Mouse (Mus musculus) hindbrain, embryonic 11.5 days (tissue): ENCODE results near the gene 4930595D18Rik. TPM values are rescaled to one million over a fixed set of nuclear protein-coding genes. Genes with fewer than 3 reads are reported as not detected.
A peak's percentile ranks its signal among the peaks of the same experiment; 100 is the strongest.

ENCODE experiments used
- ATAC-seq: fragments of 200-750 bp; cut with Nextera tagmentation; 2 replicates; pipeline ENCODE4 v1.8.0; 2017; ENCODE audit warnings: mild to moderate bottlenecking, moderate TSS enrichment, moderate library complexity; ENCODE audit not compliant: low FRiP score
- DNase-seq: peaks from one replicate; pipeline ENCODE4 v3.0.0-alpha.2; 2015; ENCODE audit warnings: low spot score
- H3K27ac ChIP-seq: fragments of 300-500 bp; sonication (generic); 2 replicates; pipeline ENCODE4 v1.5.1; 2014; ENCODE audit warnings: mild to moderate bottlenecking, low read depth, low read length
- H3K27me3 ChIP-seq: fragments of 300-500 bp; sonication (generic); 2 replicates; pipeline ENCODE4 v1.6.1; 2014; ENCODE audit warnings: mild to moderate bottlenecking, low read length, moderate library complexity, mixed read lengths; ENCODE audit not compliant: control insufficient read depth, insufficient read depth
- H3K36me3 ChIP-seq: fragments of 300-500 bp; sonication (generic); 2 replicates; pipeline ENCODE4 v1.6.1; 2014; ENCODE audit warnings: mild to moderate bottlenecking, low read length, moderate library complexity, mixed read lengths; ENCODE audit not compliant: control insufficient read depth, insufficient read depth
- H3K4me1 ChIP-seq: fragments of 300-500 bp; sonication (generic); replicated peaks from 2 replicates; pipeline ENCODE4 v1.6.1; 2014; ENCODE audit warnings: low read length, mixed read lengths; ENCODE audit not compliant: control insufficient read depth, insufficient read depth
- H3K4me2 ChIP-seq: fragments of 300-500 bp; sonication (generic); replicated peaks from 2 replicates; pipeline ENCODE4 v1.6.1; 2014; ENCODE audit warnings: mild to moderate bottlenecking, low read depth, low read length
- H3K4me3 ChIP-seq: fragments of 300-500 bp; sonication (generic); 2 replicates; pipeline ENCODE4 v1.5.1; 2014; ENCODE audit warnings: low read depth, low read length
- H3K9ac ChIP-seq: fragments of 300-500 bp; sonication (generic); 2 replicates; pipeline ENCODE4 v1.6.1; 2014; ENCODE audit warnings: low read depth, low read length
- H3K9me3 ChIP-seq: fragments of 300-500 bp; sonication (generic); 2 replicates; pipeline ENCODE4 v1.6.1; 2016; ENCODE audit warnings: low read length; ENCODE audit not compliant: control insufficient read depth
- WGBS: fragments of 180-500 bp; shearing (Covaris S2); extraction: QIAGEN DNeasy Blood & Tissue Kit; methylation state at CpG from one replicate; pipeline ENCODE4 v1.1.7; 2014; 5-methylcytosine and 5-hydroxymethylcytosine counted together
- polyA plus RNA-seq: library from polyadenylated mRNA; unstranded; fragments of >200 nt; fragmentation: Nextera tagmentation; extraction: Ambion mirVana; gene quantifications from 2 replicates; pipeline ENCODE4 v1.2.1, GENCODE M21; 2014

The 4930595D18Rik gene
- polyA plus RNA-seq, 1 experiment from 2014 or later, result not detected

DNA sequence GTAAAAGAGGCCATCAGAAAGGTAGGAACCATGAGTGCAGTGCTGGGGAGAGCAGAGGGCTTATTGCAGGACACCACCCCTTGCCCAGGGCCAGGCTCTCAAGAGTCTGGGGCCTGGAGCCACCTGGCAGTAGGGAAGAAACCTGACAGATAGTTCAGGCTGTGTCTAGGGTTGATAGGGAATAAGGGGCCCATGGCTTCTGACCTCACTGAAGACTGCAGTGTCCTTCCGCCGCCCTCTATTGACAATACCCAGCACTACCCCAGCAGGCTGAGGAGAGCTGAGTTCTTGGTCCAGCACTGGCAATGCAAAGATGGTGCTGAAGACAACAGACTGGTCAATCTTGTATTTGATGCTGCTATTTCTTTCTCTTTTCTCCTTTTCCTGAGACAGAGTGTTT, 47.2 kb downstream of the 4930595D18Rik start:
- WGBS, result 62% methylated on average over 2 of the region's 2 CpGs

DNA sequence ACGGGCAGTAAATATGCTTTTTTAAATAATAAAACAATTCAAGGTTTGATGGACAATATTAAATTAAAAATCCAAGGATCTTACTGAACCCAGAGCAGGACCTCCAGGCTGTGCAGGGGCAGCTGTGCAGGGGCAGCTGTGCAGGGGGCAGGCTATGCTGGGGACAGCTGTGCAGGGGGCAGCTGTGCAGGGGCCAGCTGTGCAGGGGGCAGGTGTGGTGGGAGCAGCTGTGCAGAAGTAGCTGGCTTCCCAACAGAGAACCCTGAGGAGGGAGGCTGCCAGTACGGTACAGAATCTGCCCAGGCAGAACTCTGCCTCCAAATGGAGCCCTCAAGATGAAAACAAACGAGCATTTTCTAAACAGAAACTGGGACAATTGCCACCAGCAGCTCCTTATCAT, 48.3 kb downstream of the 4930595D18Rik start:
- no peak for DNase-seq
- no peak overlapping the region for H3K9ac ChIP-seq
- 81% methylated on average over 3 of the region's 3 CpGs for WGBS

More for the DNA sequence above, 47.2 kb downstream of the 4930595D18Rik start:
- Histone ChIP-seq H3K36me3 (no peaks in the 10 kb centered on the region), H3K4me2 (no peak overlapping the region), H3K9ac (no peak overlapping the region), H3K4me1 (no peaks in the 10 kb centered on the region), H3K4me3 (no peak overlapping the region), H3K27me3 (no peaks in the 10 kb centered on the region), H3K27ac (no peak overlapping the region), H3K9me3 (no peaks in the 10 kb centered on the region)
- DNase-seq (no peak), ATAC-seq (no peak)

DNA sequence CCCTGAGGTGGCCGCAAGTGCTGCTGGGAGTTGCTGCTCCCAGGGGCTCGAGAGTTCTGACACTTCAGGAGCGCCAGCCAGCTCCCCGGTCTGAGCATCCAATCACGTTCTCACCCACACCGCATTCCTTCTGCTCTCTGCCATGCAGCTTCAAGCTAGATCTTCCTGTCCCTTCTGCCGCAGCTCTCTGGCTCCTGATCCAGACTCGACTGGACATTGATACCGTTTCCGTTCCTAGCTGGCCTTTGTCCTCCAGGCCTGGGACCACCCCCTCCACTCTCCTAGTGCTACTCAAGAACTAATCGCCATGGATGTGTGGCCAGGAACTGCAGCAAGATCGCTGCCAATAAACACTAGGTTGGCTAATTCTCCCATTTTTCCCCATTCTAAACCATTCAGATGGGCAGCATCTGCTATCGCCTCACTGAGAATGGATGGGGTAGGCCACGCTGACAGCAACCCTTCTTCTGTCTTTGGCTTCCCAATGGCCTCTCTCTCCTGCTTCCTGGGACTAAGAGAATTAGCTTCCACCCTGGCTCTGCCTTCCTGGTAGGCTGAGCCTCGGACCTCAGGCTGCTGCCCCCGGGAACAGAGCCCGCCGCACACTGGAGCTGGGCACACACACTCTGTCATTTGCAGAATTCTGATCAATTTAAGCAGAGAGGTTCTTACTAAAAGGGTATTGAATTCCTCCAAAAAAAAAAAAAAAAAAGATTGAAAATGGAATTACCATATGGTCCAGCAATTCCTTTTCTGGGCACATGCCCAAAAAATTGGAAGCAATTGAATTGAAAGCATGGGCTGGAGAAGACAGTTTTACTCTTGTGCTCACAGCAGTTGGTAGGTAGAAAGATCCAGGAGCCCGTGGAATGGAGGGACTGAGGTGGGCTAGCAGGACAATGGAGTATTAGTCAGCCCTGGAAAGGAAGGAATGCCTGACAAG, 49.2 kb downstream of the 4930595D18Rik start:
- H3K4me3 ChIP-seq, result no peak overlapping the region
- ATAC-seq (no peak), DNase-seq (no peak)
- no peaks in the 10 kb centered on the region for H3K4me1 ChIP-seq
- H3K36me3 ChIP-seq, result no peaks in the 10 kb centered on the region
- no peak overlapping the region for H3K27ac ChIP-seq
- 74% methylated on average over 19 of the region's 19 CpGs for WGBS
- no peak overlapping the region for H3K9ac ChIP-seq
- H3K4me2 ChIP-seq, result no peak overlapping the region
- H3K27me3 ChIP-seq, result no peaks in the 10 kb centered on the region
- H3K9me3 ChIP-seq, result no peaks in the 10 kb centered on the region

More for the DNA sequence above, 48.3 kb downstream of the 4930595D18Rik start:
- ATAC-seq, result no peak
- Histone ChIP-seq H3K4me2 (no peak overlapping the region), H3K27me3 (no peaks in the 10 kb centered on the region), H3K4me1 (no peaks in the 10 kb centered on the region), H3K9me3 (no peaks in the 10 kb centered on the region), H3K27ac (no peak overlapping the region), H3K36me3 (no peaks in the 10 kb centered on the region), H3K4me3 (no peak overlapping the region)

DNA sequence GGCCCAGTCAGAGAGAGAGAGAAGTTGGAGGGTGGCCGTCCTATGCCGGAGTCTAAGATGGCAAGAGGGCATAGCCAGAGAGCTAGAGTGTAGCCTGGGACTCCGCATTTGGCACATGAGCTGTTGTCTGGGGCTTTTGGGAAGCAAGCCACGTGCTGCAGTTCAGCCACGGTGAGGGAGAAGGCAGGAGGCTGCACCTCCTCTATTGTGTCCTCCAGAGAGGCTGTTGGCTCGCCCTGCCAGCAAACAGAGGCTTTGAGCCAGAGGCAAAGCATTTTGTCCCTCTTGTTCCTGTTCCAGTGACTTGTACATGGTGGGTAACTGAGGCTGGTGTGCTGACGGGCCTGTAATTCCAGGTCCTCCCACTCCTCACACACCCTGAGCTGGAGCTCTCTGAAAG, 50.1 kb downstream of the 4930595D18Rik start:
- DNase-seq (no peak), ATAC-seq (no peak)
- Histone ChIP-seq H3K9me3 (no peaks in the 10 kb centered on the region), H3K4me1 (no peaks in the 10 kb centered on the region), H3K36me3 (no peaks in the 10 kb centered on the region), H3K27me3 (no peaks in the 10 kb centered on the region), H3K4me2 (no peak overlapping the region), H3K4me3 (no peak overlapping the region), H3K27ac (no peak overlapping the region), H3K9ac (no peak overlapping the region)
- 85% methylated on average over 7 of the region's 7 CpGs for WGBS

DNA sequence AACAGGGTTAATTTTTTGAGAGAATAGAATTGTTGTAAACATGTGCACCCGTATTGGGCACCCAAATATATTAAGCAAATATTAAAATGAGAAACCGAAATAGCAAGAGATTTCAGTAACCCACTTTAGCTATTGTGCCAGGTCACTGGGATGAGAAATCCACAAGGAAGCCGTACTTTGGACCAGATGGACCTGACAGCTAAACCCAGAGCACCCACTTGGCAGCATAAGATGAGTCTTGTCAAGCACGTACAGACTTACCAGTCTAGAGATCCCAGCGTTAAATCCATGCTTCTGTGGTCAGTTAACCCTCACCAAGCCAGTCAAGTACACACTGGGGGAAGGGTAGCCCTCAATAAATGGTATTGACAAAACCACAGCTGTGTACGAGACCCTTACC, 58.6 kb downstream of the 4930595D18Rik start:
- no peak for ATAC-seq
- Histone ChIP-seq H3K4me3 (no peak overlapping the region), H3K4me2 (no peak overlapping the region), H3K36me3 (no peaks in the 10 kb centered on the region), H3K4me1 (no peaks in the 10 kb centered on the region), H3K27ac (no peak overlapping the region), H3K9me3 (no peaks in the 10 kb centered on the region), H3K9ac (no peak overlapping the region), H3K27me3 (no peaks in the 10 kb centered on the region)
- DNase-seq, result no peak
- WGBS, result 90% methylated on average over 6 of the region's 6 CpGs

GRCm38 (mm10) chr12:111124601-111125260, 59.6 kb downstream of the 4930595D18Rik start:
- Histone ChIP-seq H3K4me2 (no peak overlapping the region), H3K27me3 (no peaks in the 10 kb centered on the region), H3K4me1 (no peaks in the 10 kb centered on the region), H3K9ac (no peak overlapping the region), H3K9me3 (no peaks in the 10 kb centered on the region), H3K4me3 (no peak overlapping the region), H3K27ac (no peak overlapping the region), H3K36me3 (no peaks in the 10 kb centered on the region)
- ATAC-seq (no peak), DNase-seq (no peak)
- WGBS, result 79% methylated on average over 14 of the region's 14 CpGs

DNA sequence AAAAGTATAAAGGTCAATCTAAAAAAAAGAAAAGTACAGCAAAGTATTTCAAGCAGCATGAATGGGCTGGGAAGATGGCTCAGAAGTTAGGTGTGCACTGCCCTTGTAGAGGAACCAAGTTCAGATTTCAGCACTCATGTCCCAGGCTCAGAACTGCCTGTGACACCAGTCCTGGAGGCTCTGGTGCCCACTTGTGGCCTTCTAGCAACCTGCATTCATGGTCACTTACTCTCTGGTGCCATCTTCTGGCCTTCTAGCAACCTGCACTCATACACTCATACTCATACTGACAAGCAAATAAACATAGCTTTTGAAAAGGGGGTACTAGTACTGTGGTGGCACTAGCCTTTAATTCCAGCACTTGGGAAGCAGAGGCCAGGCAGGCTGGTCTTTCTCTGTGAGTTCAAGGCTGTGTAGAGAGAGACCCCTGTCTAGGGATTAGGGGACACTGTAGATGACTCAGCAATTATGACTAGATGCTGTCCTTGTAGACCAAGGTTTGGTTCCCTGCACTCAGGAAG, 61.9 kb downstream of the 4930595D18Rik start:
- H3K27ac ChIP-seq, result no peak overlapping the region
- H3K4me2 ChIP-seq, result no peak overlapping the region
- H3K36me3 ChIP-seq, result no peaks in the 10 kb centered on the region
- no peak overlapping the region for H3K4me3 ChIP-seq
- ATAC-seq (no peak), DNase-seq (peak; percentile 35)
- no peaks in the 10 kb centered on the region for H3K27me3 ChIP-seq
- H3K4me1 ChIP-seq, result no peaks in the 10 kb centered on the region; the same call in 1 of the 2 replicates
- no peak overlapping the region for H3K9ac ChIP-seq
- H3K9me3 ChIP-seq, result no peaks in the 10 kb centered on the region

GRCm38 (mm10) chr12:111120976-111121645, 63.2 kb downstream of the 4930595D18Rik start:
- WGBS, result 95% methylated on average over 9 of the region's 9 CpGs
- H3K4me1 ChIP-seq, result no peaks in the 10 kb centered on the region; the same call in 1 of the 2 replicates
- H3K27ac ChIP-seq, result no peak overlapping the region
- H3K4me3 ChIP-seq, result no peak overlapping the region
- 0 out of 2 replicates have a peak, but pooled peaks cover 2% of the 10 kb centered on the region for H3K36me3 ChIP-seq
- H3K4me2 ChIP-seq, result no peak overlapping the region
- H3K9ac ChIP-seq, result no peak overlapping the region
- no peak for DNase-seq
- ATAC-seq, result no peak
- H3K9me3 ChIP-seq, result no peaks in the 10 kb centered on the region
- no peaks in the 10 kb centered on the region for H3K27me3 ChIP-seq
